Mouse (Mus musculus) ES-E14 (cell line): ENCODE results near the gene Myod1.

Experiments
- HCFC1 ChIP-seq: IDR thresholded peaks from 2 replicates; pipeline ENCODE4 v1.6.1; 2012; ENCODE audit warnings: low read length, inconsistent platforms, borderline replicate concordance; ENCODE audit not compliant: insufficient read depth
- MAFK ChIP-seq: IDR thresholded peaks from 2 replicates; pipeline ENCODE4 v1.6.1; 2014; ENCODE audit warnings: mild to moderate bottlenecking, low read depth, low read length, inconsistent platforms; ENCODE audit not compliant: insufficient read depth
- ZC3H11A ChIP-seq: IDR thresholded peaks from 2 replicates; pipeline ENCODE4 v1.6.1; 2012; ENCODE audit warnings: low read depth, mild to moderate bottlenecking, inconsistent platforms, low read length, borderline replicate concordance
- ZNF384 ChIP-seq: IDR thresholded peaks from 2 replicates; pipeline ENCODE4 v1.6.1; 2012; ENCODE audit warnings: low read depth, low read length, inconsistent platforms

DNA sequence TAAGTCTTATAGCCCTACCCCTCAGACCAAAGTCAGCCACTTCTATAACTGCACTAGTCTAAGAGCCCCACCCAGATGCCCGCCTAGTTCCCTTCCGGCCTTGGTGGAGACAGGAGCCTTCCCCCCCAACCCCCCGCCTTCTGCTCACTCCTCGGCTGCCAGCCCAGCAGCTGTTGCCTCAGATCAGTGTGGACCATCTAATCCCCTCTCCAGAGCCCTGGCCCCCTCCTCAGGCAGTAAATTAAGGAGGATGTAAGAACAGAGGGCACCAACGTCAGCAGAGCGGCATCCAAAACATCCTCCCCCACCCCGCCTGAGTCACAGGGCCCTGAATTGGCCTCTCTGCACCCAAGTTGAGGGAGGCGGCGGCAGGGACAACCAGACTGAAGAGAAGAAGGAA is 34.8 kb upstream of the Myod1 start:
- TF ChIP-seq ZC3H11A, result no peak
- TF ChIP-seq MAFK, result no peak
- no peak for TF ChIP-seq HCFC1
- TF ChIP-seq ZNF384, result no peak
